Mouse (Mus musculus) urinary bladder, postnatal 25 days (tissue): ENCODE results near the gene Slc1a2.
A peak's percentile ranks its signal among the peaks of the same experiment; 100 is the strongest.

ENCODE experiments used
- DNase-seq: peaks from one replicate; pipeline ENCODE4 v3.0.0; 2022; ENCODE audit warnings: low spot score

The Slc1a2 gene

DNA sequence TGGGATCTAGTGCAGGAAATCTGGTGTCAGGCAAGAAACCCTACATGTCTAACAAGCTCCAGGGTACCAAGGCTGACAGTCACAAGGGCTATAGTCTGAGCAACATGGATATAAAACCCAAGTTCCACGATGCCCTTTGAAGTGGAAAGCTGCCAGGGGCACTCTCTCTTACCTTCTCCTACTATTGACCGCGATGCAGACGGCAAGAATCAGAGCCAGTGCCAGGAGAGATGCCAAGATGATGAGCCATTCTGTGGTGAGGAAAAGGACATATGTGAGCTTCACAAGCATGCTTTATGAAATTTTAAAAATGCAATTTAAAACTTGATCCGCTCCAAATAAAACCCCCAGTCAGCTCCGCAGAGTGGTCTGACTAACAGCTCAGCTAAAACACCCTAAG is 163.6 kb downstream of the Slc1a2 start:
- DNase-seq, result no peak

DNA sequence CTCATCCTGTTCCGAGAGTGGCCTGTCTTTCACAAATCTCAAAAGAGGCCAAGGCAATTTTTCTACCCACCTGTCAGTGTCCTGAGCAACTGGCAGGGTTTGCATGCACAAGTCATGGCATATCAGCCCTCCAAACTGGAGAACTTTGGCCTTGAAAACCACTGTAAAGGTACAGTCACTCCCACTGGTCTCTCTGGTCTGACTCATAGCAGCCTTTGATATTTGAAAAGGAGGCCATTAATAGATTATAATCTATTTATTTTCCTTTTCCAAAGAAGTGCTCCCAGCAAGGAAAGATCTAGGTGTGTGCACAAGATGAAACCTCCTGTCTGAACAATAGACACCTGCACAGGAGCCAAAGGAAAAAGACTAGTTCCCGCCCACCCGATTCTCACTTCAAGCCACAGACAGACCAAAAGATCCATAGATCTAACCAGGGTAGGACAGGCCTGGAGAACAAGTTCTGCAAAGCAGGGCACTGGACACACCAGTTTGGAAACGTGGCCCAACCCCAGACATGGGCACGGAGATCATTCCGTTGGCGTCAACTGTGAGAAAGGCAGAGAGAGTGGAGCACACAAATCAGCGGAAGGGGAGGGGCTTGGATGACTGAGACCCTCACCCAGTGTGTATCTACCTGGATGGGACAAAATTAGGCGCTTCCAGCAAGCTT is 167.6 kb downstream of the Slc1a2 start:
- DNase-seq, result peak; percentile 28

DNA sequence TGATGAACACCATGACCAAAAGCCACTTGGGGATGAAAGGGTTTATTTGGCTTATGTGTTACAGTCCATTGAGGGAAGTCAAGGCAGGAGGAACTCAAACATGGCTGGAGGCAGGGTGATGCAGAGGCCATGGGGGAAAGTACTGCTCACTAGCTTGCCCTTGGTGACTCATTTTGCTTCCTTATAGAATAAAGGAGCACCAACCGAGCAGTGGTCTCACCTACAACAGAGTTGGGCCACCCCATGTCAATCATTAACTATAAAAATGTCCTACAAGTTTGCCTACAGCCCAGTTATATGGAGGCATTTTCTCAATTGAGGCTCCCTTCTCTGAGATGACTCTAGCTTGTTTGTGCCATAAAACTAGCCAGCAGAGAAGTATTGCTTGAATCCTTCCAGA is 169.4 kb downstream of the Slc1a2 start:
- DNase-seq, result no peak

DNA sequence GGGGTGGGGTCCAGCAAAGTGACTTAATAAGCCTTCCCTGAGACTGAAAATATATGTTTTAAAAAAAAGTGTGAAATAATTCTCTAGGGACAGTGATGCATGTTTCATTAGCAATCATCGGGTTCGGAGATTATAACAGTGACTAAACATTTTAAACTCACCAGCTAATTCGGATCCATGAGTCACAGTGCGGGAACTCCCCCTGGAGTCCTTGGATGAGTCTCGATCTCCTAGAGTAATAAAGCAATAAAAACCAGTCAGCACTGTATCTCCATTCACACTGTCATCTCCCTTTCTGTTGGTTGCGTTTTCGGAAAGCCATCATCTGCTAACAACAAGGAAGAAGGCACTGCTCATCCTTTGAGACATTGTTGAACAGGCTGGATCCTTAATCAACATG is 169.9 kb downstream of the Slc1a2 start:
- no peak for DNase-seq

DNA sequence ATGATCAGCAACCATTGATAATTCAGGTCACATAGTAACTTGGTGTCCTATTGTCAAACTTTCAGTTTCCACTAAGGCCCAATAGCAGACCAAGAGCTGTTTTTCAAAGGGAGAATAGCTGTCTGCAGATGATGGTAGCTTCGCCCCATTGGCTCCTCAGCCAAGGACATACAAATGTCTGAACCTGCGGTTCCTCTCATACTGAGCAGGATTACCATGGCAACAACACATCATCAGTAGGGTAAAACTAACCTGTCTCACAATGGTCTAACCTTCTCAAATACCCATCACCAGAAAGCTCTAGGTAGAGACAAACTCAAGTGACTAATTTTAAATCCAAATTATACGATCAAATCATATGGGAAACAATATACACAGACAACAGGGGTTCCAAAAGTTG is 170.7 kb downstream of the Slc1a2 start:
- peak; percentile 76 for DNase-seq

DNA sequence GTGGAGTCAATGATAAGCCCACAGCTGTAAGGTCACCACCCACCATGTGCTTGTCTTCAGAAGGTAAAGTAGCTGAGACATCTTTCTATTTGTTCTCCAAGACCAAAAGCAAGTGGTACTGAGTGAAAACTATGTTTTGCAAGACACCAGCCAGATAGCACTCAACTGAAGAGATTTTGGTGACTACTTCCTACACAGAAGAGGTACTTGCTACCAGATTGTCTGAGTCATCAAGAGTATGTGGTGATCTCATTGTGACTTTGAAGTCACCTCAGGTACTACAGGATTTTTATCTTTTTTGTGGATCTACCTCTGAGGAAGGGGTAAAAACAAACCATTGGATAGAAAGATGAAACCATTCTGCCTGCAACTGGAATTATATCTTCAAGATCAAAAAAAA is 173.1 kb downstream of the Slc1a2 start:
- no peak for DNase-seq

DNA sequence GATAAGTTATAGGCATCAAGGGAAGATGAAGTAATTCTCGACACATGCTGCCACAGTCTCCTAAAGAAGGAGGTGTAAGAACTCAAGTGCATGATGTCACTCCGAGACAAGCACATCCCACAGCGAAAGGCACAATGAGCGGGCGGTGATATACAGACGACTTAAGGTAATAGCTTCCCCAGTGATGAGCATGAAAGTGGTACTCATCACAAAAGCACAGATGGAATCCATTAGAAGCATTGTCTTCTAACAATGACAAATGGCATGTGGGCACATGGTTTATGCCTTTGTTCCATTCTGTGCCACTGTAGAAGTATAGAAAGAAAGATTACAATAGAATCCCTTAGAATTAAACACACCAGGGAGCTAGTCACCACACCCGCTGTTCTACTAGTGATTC is 179.7 kb downstream of the Slc1a2 start:
- no peak for DNase-seq
